Mouse (Mus musculus): ENCODE measurements around the gene Zfand4. TPM values are rescaled to one million over a fixed set of nuclear protein-coding genes. Genes with fewer than 3 reads are reported as not detected.

Gene Zfand4
- polyA plus RNA-seq, 1 experiment: 1.9 TPM

- DNase-seq (ENCODE audit: low read depth): no peak
Observed at GRCm38 (mm10) chr6:116374136-116374535, 110.1 kb downstream of the Zfand4 start.

DNA sequence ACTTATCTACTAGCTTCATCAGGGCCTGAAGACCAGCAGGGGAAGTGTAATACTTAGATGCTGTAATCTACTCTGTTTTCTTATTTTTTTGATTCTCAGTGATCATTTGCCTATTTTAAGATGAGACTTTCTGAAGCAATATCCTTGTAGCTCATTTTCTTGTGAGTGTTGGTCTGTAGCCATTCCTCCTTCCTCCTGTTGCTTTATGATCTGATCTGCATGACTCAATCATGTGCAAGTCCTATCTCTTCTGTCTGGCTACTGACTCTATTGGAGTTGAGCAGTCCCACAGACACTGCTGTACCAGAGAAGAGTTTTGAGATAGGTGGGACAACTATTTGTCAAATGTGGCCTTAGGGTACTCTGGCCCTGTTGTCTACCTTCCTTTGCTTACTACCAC, 110.6 kb downstream of the Zfand4 start:
- DNase-seq (ENCODE audit: low read depth): no peak

- DNase-seq (ENCODE audit: low read depth): no peak
Observed at GRCm38 (mm10) chr6:116378892-116379291, 114.9 kb downstream of the Zfand4 start.

Other genes with a start within 250 kb of the Zfand4 start
- 13.0 and 13.9 TPM in 2 replicates for gene Tmcc1, start 70.7 kb upstream of the Zfand4 start, polyA plus RNA-seq (2012; rRNA removed)
- gene Washc2, start 56.2 kb upstream of the Zfand4 start, polyA plus RNA-seq (2012; rRNA removed): 49.0 and 61.7 TPM in 2 replicates
- 121 and 122 TPM in 2 replicates for gene March8, start 73.8 kb downstream of the Zfand4 start, polyA plus RNA-seq (2012; rRNA removed)
- gene Alox5, start 197.0 kb downstream of the Zfand4 start, polyA plus RNA-seq (2012; rRNA removed): 14.0 and 15.1 TPM in 2 replicates
- gene Olfr211, start 224.9 kb downstream of the Zfand4 start, polyA plus RNA-seq (2012; rRNA removed): not detected in 2 replicates
- gene Olfr212, start 242.3 kb downstream of the Zfand4 start, polyA plus RNA-seq (2012; rRNA removed): 0.09 TPM in 1 of 2 replicates, not detected in the other